Mouse (Mus musculus): ENCODE data around the gene Oas1e. TPM values are rescaled to one million over a fixed set of nuclear protein-coding genes. Genes with fewer than 3 reads are reported as not detected.

Gene Oas1e
- polyA plus RNA-seq, 1 experiment from 2014 or later: not detected

- Histone ChIP-seq H3K27me3 (replicated peaks; ENCODE audit: low read depth, poor library complexity, severe bottlenecking) (no peaks in the 10 kb centered on the region; the same call in 1 of the 2 replicates), H3K36me3 (replicated peaks) (no peaks in the 10 kb centered on the region), H3K4me1 (no peaks in the 10 kb centered on the region), H3K27ac (replicated peaks) (no peak overlapping the region), H3K4me3 (no peak overlapping the region), H3K9me3 (no peaks in the 10 kb centered on the region)
- WGBS: 76% methylated on average over 8 of the region's 8 CpGs
- no peak for DNase-seq (ENCODE audit: low spot score)
Measured at GRCm38 (mm10) chr5:120765010-120765409, 30.3 kb downstream of the Oas1e start.

GRCm38 (mm10) chr5:120761901-120762300 is 33.4 kb downstream of the Oas1e start:
- H3K27me3 ChIP-seq (replicated peaks; ENCODE audit: low read depth, poor library complexity, severe bottlenecking): no peaks in the 10 kb centered on the region; the same call in 1 of the 2 replicates

GRCm38 (mm10) chr5:120754215-120754614 is 41.1 kb downstream of the Oas1e start:
- no peaks in the 10 kb centered on the region for H3K4me1 ChIP-seq
- DNase-seq (ENCODE audit: low spot score): no peak
- H3K36me3 ChIP-seq (replicated peaks): no peaks in the 10 kb centered on the region
- H3K27me3 ChIP-seq (replicated peaks; ENCODE audit: low read depth, poor library complexity, severe bottlenecking): no peaks in the 10 kb centered on the region
- WGBS: 86% methylated on average over 4 of the region's 4 CpGs
- no peak overlapping the region for H3K27ac ChIP-seq (replicated peaks)
- H3K9me3 ChIP-seq: no peaks in the 10 kb centered on the region
- no peak overlapping the region for H3K4me3 ChIP-seq

More at GRCm38 (mm10) chr5:120761901-120762300, 33.4 kb downstream of the Oas1e start:
- peak; percentile 26 for DNase-seq (ENCODE audit: low spot score)
- no peaks in the 10 kb centered on the region for H3K4me1 ChIP-seq
- WGBS: 21% methylated on average over 6 of the region's 6 CpGs
- no peak overlapping the region for H3K27ac ChIP-seq (replicated peaks)
- H3K9me3 ChIP-seq: no peaks in the 10 kb centered on the region
- H3K4me3 ChIP-seq: peak overlapping the region; percentile 14; the same call in 1 of the 2 replicates
- no peaks in the 10 kb centered on the region for H3K36me3 ChIP-seq (replicated peaks)

GRCm38 (mm10) chr5:120752786-120753185 is 42.5 kb downstream of the Oas1e start:
- Histone ChIP-seq H3K36me3 (replicated peaks) (no peaks in the 10 kb centered on the region), H3K4me1 (no peaks in the 10 kb centered on the region), H3K27me3 (replicated peaks; ENCODE audit: low read depth, poor library complexity, severe bottlenecking) (no peaks in the 10 kb centered on the region), H3K4me3 (no peak overlapping the region), H3K27ac (replicated peaks) (no peak overlapping the region), H3K9me3 (no peaks in the 10 kb centered on the region)
- WGBS: 78% methylated on average over 3 of the region's 3 CpGs
- no peak for DNase-seq (ENCODE audit: low spot score)

- Histone ChIP-seq H3K9me3 (no peaks in the 10 kb centered on the region), H3K4me3 (no peak overlapping the region), H3K4me1 (no peaks in the 10 kb centered on the region), H3K27ac (replicated peaks) (no peak overlapping the region), H3K36me3 (replicated peaks) (no peaks in the 10 kb centered on the region), H3K27me3 (replicated peaks; ENCODE audit: low read depth, poor library complexity, severe bottlenecking) (no peaks in the 10 kb centered on the region)
- DNase-seq (ENCODE audit: low spot score): no peak
- WGBS: 69% methylated on average over 3 of the region's 3 CpGs
Measured at GRCm38 (mm10) chr5:120751206-120751605, 44.1 kb downstream of the Oas1e start.

- H3K27ac ChIP-seq (replicated peaks): no peak within 1 kb of the TSS
- no peaks in the 10 kb centered on the region for H3K4me1 ChIP-seq
- no peaks in the 10 kb centered on the region for H3K36me3 ChIP-seq (replicated peaks)
- 69% methylated on average over 5 of the region's 5 CpGs for WGBS
- no peak for DNase-seq (ENCODE audit: low spot score)
- H3K9me3 ChIP-seq: no peaks in the 10 kb centered on the region
- no peak within 1 kb of the TSS for H3K4me3 ChIP-seq
- no peaks in the 10 kb centered on the region for H3K27me3 ChIP-seq (replicated peaks; ENCODE audit: low read depth, poor library complexity, severe bottlenecking)
Measured at GRCm38 (mm10) chr5:120749688-120750087, 45.6 kb downstream of the Oas1e start, which contains the start of gene Oas2. TSS of gene Oas2 (minus strand) at chr5:120749853.

GRCm38 (mm10) chr5:120746451-120746850 is 48.9 kb downstream of the Oas1e start:
- Histone ChIP-seq H3K9me3 (no peaks in the 10 kb centered on the region), H3K4me3 (no peak overlapping the region), H3K27me3 (replicated peaks; ENCODE audit: low read depth, poor library complexity, severe bottlenecking) (no peaks in the 10 kb centered on the region), H3K4me1 (no peaks in the 10 kb centered on the region), H3K36me3 (replicated peaks) (no peaks in the 10 kb centered on the region), H3K27ac (replicated peaks) (no peak overlapping the region)
- DNase-seq (ENCODE audit: low spot score): peak; percentile 32
- 21% methylated on average over 5 of the region's 5 CpGs for WGBS

- Histone ChIP-seq H3K36me3 (replicated peaks) (no peaks in the 10 kb centered on the region), H3K4me3 (no peak overlapping the region), H3K27ac (replicated peaks) (no peak overlapping the region), H3K4me1 (no peaks in the 10 kb centered on the region), H3K27me3 (replicated peaks; ENCODE audit: low read depth, poor library complexity, severe bottlenecking) (no peaks in the 10 kb centered on the region), H3K9me3 (no peaks in the 10 kb centered on the region)
- 32% methylated on average over 4 of the region's 4 CpGs for WGBS
- peak; percentile 46 for DNase-seq (ENCODE audit: low spot score)
Measured at GRCm38 (mm10) chr5:120742125-120742524, 53.2 kb downstream of the Oas1e start.

Other genes starting within 250 kb of the Oas1e start
- 11.9 and 12.3 TPM in 2 replicates for gene Tpcn1, start 206.9 kb downstream of the Oas1e start, polyA plus RNA-seq (2016; fragmentation: Nextera tagmentation; extraction: Ambion mirVana)
- 0.65 and 0.81 TPM in 2 replicates for gene Iqcd, start 206.5 kb downstream of the Oas1e start, polyA plus RNA-seq (2016; fragmentation: Nextera tagmentation; extraction: Ambion mirVana)
- gene Rita1, start 182.9 kb downstream of the Oas1e start, polyA plus RNA-seq (2016; fragmentation: Nextera tagmentation; extraction: Ambion mirVana): 19.4 and 20.1 TPM in 2 replicates
- 62.3 and 64.3 TPM in 2 replicates for gene Ddx54, start 182.8 kb downstream of the Oas1e start, polyA plus RNA-seq (2016; fragmentation: Nextera tagmentation; extraction: Ambion mirVana)
- gene Cfap73, start 161.3 kb downstream of the Oas1e start, polyA plus RNA-seq (2016; fragmentation: Nextera tagmentation; extraction: Ambion mirVana): 0.27 TPM in 1 of 2 replicates, not detected in the other
- 0.07 and 0.14 TPM in 2 replicates for gene Rasal1, start 146.7 kb downstream of the Oas1e start, polyA plus RNA-seq (2016; fragmentation: Nextera tagmentation; extraction: Ambion mirVana)
- 1.8 and 2.2 TPM in 2 replicates for gene Dtx1, start 83.6 kb downstream of the Oas1e start, polyA plus RNA-seq (2016; fragmentation: Nextera tagmentation; extraction: Ambion mirVana)
- 0.06 and 0.10 TPM in 2 replicates for gene Oas2, start 45.7 kb downstream of the Oas1e start, polyA plus RNA-seq (2016; fragmentation: Nextera tagmentation; extraction: Ambion mirVana)
- 0.06 TPM in 1 of 2 replicates, not detected in the other for gene Oas3, start 17.9 kb downstream of the Oas1e start, polyA plus RNA-seq (2016; fragmentation: Nextera tagmentation; extraction: Ambion mirVana)
- 0.14 and 0.49 TPM in 2 replicates for gene Oas1c, start 17.0 kb upstream of the Oas1e start, polyA plus RNA-seq (2016; fragmentation: Nextera tagmentation; extraction: Ambion mirVana)
- not detected in 2 replicates for gene Oas1f, start 51.8 kb upstream of the Oas1e start, polyA plus RNA-seq (2016; fragmentation: Nextera tagmentation; extraction: Ambion mirVana)
- gene Oas1h, start 65.9 kb upstream of the Oas1e start, polyA plus RNA-seq (2016; fragmentation: Nextera tagmentation; extraction: Ambion mirVana): not detected in 2 replicates
- gene Oas1g, start 92.1 kb upstream of the Oas1e start, polyA plus RNA-seq (2016; fragmentation: Nextera tagmentation; extraction: Ambion mirVana): not detected in 2 replicates
- 0.30 and 0.59 TPM in 2 replicates for gene Oas1a, start 112.0 kb upstream of the Oas1e start, polyA plus RNA-seq (2016; fragmentation: Nextera tagmentation; extraction: Ambion mirVana)
- gene Oas1d, start 119.0 kb upstream of the Oas1e start, polyA plus RNA-seq (2016; fragmentation: Nextera tagmentation; extraction: Ambion mirVana): not detected in 2 replicates
- gene Rph3a, start 214.6 kb upstream of the Oas1e start, polyA plus RNA-seq (2016; fragmentation: Nextera tagmentation; extraction: Ambion mirVana): 0.14 and 0.20 TPM in 2 replicates

Measured in embryonic facial prominence, embryonic 10.5 days (tissue).